Mouse (Mus musculus) limb, embryonic 11.5 days (tissue): ENCODE results near the gene Ctc1. TPM values are rescaled to one million over a fixed set of nuclear protein-coding genes. Genes with fewer than 3 reads are reported as not detected.

Experiments
- ATAC-seq: fragments of 200-750 bp; cut with Nextera tagmentation; 2 replicates; pipeline ENCODE4 v1.8.0; 2017; ENCODE audit warnings: low read depth; ENCODE audit not compliant: insufficient number of reproducible peaks, low FRiP score, low TSS enrichment
- DNase-seq: peaks from one replicate; pipeline ENCODE4 v3.0.0-alpha.2; 2015; ENCODE audit warnings: low spot score
- H3K27ac ChIP-seq: fragments of 300-500 bp; sonication (generic); replicated peaks from 2 replicates; pipeline ENCODE4 v1.5.1; 2014; ENCODE audit warnings: low read depth, mild to moderate bottlenecking, low read length
- H3K27me3 ChIP-seq: fragments of 300-500 bp; sonication (generic); 2 replicates; pipeline ENCODE4 v1.6.1; 2014; ENCODE audit warnings: mild to moderate bottlenecking, low read length, mixed read lengths; ENCODE audit not compliant: control insufficient read depth, insufficient read depth
- H3K36me3 ChIP-seq: fragments of 300-500 bp; sonication (generic); 2 replicates; pipeline ENCODE4 v1.6.1; 2014; ENCODE audit warnings: mild to moderate bottlenecking, low read length, moderate library complexity, mixed read lengths; ENCODE audit not compliant: control insufficient read depth, insufficient read depth
- H3K4me1 ChIP-seq: fragments of 300-500 bp; sonication (generic); 2 replicates; pipeline ENCODE4 v1.6.1; 2014; ENCODE audit warnings: low read length, mixed read lengths; ENCODE audit not compliant: control insufficient read depth, insufficient read depth
- H3K4me2 ChIP-seq: fragments of 300-500 bp; sonication (generic); 2 replicates; pipeline ENCODE4 v1.6.1; 2014; ENCODE audit warnings: low read depth, mild to moderate bottlenecking, moderate library complexity; ENCODE audit not compliant: severe bottlenecking
- H3K4me3 ChIP-seq: fragments of 300-500 bp; sonication (generic); 2 replicates; pipeline ENCODE4 v1.5.1; 2014; ENCODE audit warnings: low read depth, low read length
- H3K9ac ChIP-seq: fragments of 300-500 bp; sonication (generic); 2 replicates; pipeline ENCODE4 v1.6.1; 2014; ENCODE audit warnings: mild to moderate bottlenecking, low read length
- H3K9me3 ChIP-seq: fragments of 300-500 bp; sonication (generic); 2 replicates; pipeline ENCODE4 v1.6.1; 2016; ENCODE audit warnings: low read length; ENCODE audit not compliant: control insufficient read depth
- WGBS: fragments of 180-500 bp; shearing (Covaris S2); extraction: QIAGEN DNeasy Blood & Tissue Kit; methylation state at CpG from one replicate; pipeline ENCODE4 v1.1.7; 2014; 5-methylcytosine and 5-hydroxymethylcytosine counted together
- polyA plus RNA-seq: library from polyadenylated mRNA; unstranded; fragments of >200 nt; fragmentation: Nextera tagmentation; extraction: Ambion mirVana; gene quantifications from 2 replicates; pipeline ENCODE4 v1.2.1, GENCODE M21; 2014

Ctc1 gene
- polyA plus RNA-seq, 1 experiment from 2014 or later: 80.4 TPM

DNA sequence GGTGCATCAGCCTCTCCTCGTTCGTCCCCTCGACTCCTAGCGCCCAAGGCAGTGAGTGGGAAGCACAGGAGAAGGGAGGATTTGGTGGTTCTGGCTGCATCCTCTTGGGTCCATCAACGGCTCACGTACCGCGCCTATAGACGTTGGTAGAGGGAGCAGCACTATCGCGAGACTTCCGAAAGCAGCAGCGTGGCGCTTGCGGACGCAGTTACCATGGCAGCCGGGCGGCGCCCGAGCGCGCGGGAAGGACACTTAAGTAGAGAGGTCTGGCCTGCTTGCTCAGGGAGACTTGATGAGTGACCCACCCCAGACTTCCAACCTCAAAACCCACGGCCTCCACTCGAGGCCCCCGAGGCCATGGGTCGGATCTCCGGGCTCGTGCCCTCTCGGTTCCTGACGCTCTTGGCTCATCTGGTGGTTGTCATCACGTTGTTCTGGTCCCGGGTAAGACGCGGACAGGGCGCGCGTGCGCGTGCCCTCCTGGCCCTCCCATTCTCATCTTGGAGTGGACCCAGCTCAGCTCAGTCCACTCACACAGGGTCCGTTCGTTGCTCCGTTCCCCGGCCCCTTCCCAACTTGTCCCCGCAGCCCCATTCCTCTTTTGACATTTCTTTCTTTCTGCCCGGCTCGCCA is 55.0 kb downstream of the Ctc1 start, which contains the start of gene Tmem107:
Gene Tmem107 (plus strand): TSS at position 217 of the 633 bp plus-strand sequence.
- Histone ChIP-seq H3K9ac (peak within 1 kb of the TSS; percentile 80), H3K36me3 (no peaks in the 10 kb centered on the region), H3K4me1 (peaks cover 13% of the 10 kb centered on the region), H3K27ac (peak within 1 kb of the TSS; percentile 53; the same call in 1 of the 2 replicates), H3K27me3 (no peaks in the 10 kb centered on the region), H3K4me3 (peak within 1 kb of the TSS; percentile 50), H3K4me2 (peak within 1 kb of the TSS; percentile 74), H3K9me3 (no peaks in the 10 kb centered on the region)
- under 1% methylated on average over 47 of the region's 47 CpGs for WGBS
- peak; percentile 83 for ATAC-seq
- DNase-seq: peak; percentile 95

DNA sequence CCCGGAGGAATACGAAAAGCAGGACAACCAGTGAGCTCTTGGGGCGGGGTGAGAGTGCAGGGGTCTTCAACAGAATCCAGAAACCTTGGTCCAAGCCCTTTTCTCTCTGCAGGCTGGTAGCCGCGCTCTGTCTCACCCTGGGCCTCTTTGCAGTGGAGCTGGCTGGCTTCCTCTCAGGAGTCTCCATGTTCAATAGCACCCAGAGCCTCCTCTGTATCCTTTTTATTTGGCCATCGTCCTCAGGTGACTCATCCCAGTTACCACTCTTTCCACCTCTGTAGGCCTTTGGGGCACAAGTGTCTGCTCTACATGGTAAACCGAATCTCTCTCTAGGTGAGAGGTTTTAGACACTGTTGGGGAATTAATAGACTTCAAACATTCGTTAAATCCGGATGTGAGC is 55.6 kb downstream of the Ctc1 start:
- ATAC-seq (no peak), DNase-seq (peak; percentile 37)
- no peaks in the 10 kb centered on the region for H3K9me3 ChIP-seq
- peak overlapping the region; percentile 36; the same call in 1 of the 2 replicates for H3K27ac ChIP-seq
- no peaks in the 10 kb centered on the region for H3K27me3 ChIP-seq
- peak overlapping the region; percentile 80 for H3K9ac ChIP-seq
- peak overlapping the region; percentile 74 for H3K4me2 ChIP-seq
- peaks cover 10% of the 10 kb centered on the region; the same call in 1 of the 2 replicates for H3K4me1 ChIP-seq
- peak overlapping the region; percentile 50 for H3K4me3 ChIP-seq
- no peaks in the 10 kb centered on the region for H3K36me3 ChIP-seq
- 23% methylated on average over 9 of the region's 9 CpGs for WGBS

- Histone ChIP-seq H3K4me2 (peak overlapping the region; percentile 41; the same call in 1 of the 2 replicates), H3K9ac (no peak overlapping the region), H3K27ac (no peak overlapping the region), H3K36me3 (no peaks in the 10 kb centered on the region), H3K9me3 (no peaks in the 10 kb centered on the region), H3K27me3 (no peaks in the 10 kb centered on the region), H3K4me3 (no peak overlapping the region), H3K4me1 (peaks cover 6% of the 10 kb centered on the region; the same call in 1 of the 2 replicates)
- ATAC-seq: no peak
- no peak for DNase-seq
- 79% methylated on average over 11 of the region's 11 CpGs for WGBS
These were observed 56.5 kb downstream of the Ctc1 start for GRCm38 (mm10) chr11:69072234-69072633.

- Histone ChIP-seq H3K9ac (no peak overlapping the region), H3K4me3 (peak overlapping the region; percentile 20; the same call in 1 of the 2 replicates), H3K27ac (no peak overlapping the region), H3K4me1 (peaks cover 6% of the 10 kb centered on the region; the same call in 1 of the 2 replicates), H3K4me2 (peak overlapping the region; percentile 41; the same call in 1 of the 2 replicates), H3K9me3 (no peaks in the 10 kb centered on the region), H3K27me3 (no peaks in the 10 kb centered on the region), H3K36me3 (no peaks in the 10 kb centered on the region)
- ATAC-seq (no peak), DNase-seq (no peak)
- 15% methylated on average over 9 of the region's 9 CpGs for WGBS
These were observed 57.0 kb downstream of the Ctc1 start for GRCm38 (mm10) chr11:69072666-69073064.

DNA sequence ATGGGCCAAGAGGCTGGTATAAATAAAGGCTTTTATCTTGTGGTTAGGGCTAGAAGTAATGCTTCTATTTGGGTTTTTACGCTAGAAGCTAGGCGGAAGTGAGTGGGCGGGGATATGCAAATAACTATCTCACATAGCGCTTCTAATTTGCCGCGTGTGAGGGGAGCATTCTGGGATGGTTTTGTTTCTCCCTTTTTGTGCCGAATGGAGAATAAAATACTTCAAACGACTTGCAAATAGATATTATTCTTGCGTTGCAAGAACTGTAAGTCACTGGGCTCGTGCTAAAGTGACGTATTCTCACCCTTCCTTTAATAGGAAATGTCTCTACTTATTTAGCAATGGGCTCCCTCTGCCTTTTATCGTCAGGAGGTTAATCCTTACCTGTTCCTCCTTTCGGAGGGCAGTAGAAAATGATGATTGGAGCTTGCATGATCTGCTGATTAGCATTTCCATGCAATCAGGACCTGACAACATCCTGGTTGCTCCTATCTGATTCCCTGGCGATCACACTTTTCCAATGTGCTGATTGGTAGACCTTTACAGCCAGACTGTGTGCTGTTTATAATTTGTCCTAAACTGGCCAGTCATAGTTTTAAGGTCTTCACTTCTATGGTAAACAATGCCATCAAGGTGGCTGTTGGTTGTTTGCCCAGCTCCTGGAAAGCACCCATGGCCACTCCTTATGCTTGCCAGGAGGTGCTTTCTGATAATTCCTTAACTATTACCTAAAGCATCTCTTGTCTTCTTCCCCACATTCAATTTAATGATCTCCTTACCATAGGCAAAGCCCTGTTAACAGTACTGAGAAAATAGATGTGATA is 57.6 kb downstream of the Ctc1 start:
- DNase-seq (peak; percentile 80), ATAC-seq (peak; percentile 72)
- H3K9ac ChIP-seq: peak overlapping the region; percentile 61; the same call in 1 of the 2 replicates
- peak overlapping the region; percentile 41 for H3K4me2 ChIP-seq
- 0% methylated on average over 14 of the region's 14 CpGs for whole genome bisulfite sequencing
- peak overlapping the region; percentile 20; the same call in 1 of the 2 replicates for H3K4me3 ChIP-seq
- H3K9me3 ChIP-seq: no peaks in the 10 kb centered on the region
- H3K36me3 ChIP-seq: no peaks in the 10 kb centered on the region
- H3K27ac ChIP-seq: peak overlapping the region; percentile 76
- peaks cover 6% of the 10 kb centered on the region; the same call in 1 of the 2 replicates for H3K4me1 ChIP-seq
- no peaks in the 10 kb centered on the region for H3K27me3 ChIP-seq

- H3K9ac ChIP-seq: no peak overlapping the region
- H3K27ac ChIP-seq: no peak overlapping the region; the same call in 1 of the 2 replicates
- no peaks in the 10 kb centered on the region for H3K9me3 ChIP-seq
- peaks cover 6% of the 10 kb centered on the region; the same call in 1 of the 2 replicates for H3K4me1 ChIP-seq
- ATAC-seq (no peak), DNase-seq (no peak)
- no peaks in the 10 kb centered on the region for H3K36me3 ChIP-seq
- H3K27me3 ChIP-seq: no peaks in the 10 kb centered on the region
- H3K4me2 ChIP-seq: no peak overlapping the region
- H3K4me3 ChIP-seq: no peak overlapping the region
- WGBS: 42% methylated on average over 6 of the region's 6 CpGs
These were observed 58.5 kb downstream of the Ctc1 start for GRCm38 (mm10) chr11:69073951-69074775.

DNA sequence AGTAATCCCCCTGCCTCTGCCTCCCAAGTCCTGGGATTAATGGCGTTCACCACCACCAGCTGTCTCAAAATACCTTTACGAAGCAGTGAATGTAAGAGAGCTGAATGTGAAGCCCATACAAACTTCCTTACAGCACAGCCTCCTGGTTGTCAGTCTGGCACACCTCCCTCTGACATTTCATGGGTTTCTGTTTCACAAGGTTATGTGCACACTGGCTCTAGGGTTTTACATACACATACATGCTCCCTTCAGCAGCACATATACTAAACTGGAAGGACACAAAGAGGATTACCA is 59.0 kb downstream of the Ctc1 start:
- Histone ChIP-seq H3K27ac (no peak overlapping the region), H3K4me3 (no peak overlapping the region), H3K4me2 (no peak overlapping the region), H3K9ac (no peak overlapping the region), H3K9me3 (no peaks in the 10 kb centered on the region), H3K27me3 (no peaks in the 10 kb centered on the region), H3K4me1 (peaks cover 6% of the 10 kb centered on the region; the same call in 1 of the 2 replicates), H3K36me3 (no peaks in the 10 kb centered on the region)
- 49% methylated on average over 2 of the region's 2 CpGs for WGBS
- no peak for DNase-seq
- ATAC-seq: no peak
